Mouse (Mus musculus) C2C12 (cell line): Measurements from ENCODE around the gene Brd3. TPM values are rescaled to one million over a fixed set of nuclear protein-coding genes. Genes with fewer than 3 reads are reported as not detected.
A peak's percentile ranks its signal among the peaks of the same experiment; 100 is the strongest.

ENCODE experiments used
- H3K27me3 ChIP-seq: one replicate; pipeline ENCODE4 v1.6.1; 2011; ENCODE audit not compliant: control insufficient read depth, insufficient read depth, insufficient read length
- H3K36me3 ChIP-seq: one replicate; pipeline ENCODE4 v1.6.1; 2011; ENCODE audit not compliant: control insufficient read depth, insufficient read depth
- H3K4me3 ChIP-seq: one replicate; pipeline ENCODE4 v1.5.1; 2011; ENCODE audit warnings: mild to moderate bottlenecking, control low read depth; ENCODE audit not compliant: poor library complexity, insufficient read depth, severe bottlenecking
- H3K79me2 ChIP-seq: one replicate; pipeline ENCODE4 v1.6.1; 2011; ENCODE audit not compliant: control insufficient read depth, insufficient read depth
- H3K79me3 ChIP-seq: one replicate; pipeline ENCODE4 v1.6.1; 2011; ENCODE audit warnings: low read depth, control low read depth
- H3ac ChIP-seq: one replicate; pipeline ENCODE3; 2011; ENCODE audit warnings: low read depth; ENCODE audit not compliant: control insufficient read depth, insufficient read length
- CEBPB ChIP-seq: IDR thresholded peaks from one replicate; pipeline ENCODE4 v1.6.1; 2011; ENCODE audit warnings: low read depth, mild to moderate bottlenecking, control low read depth, moderate library complexity
- CTCF ChIP-seq: IDR thresholded peaks from one replicate; pipeline ENCODE4 v1.5.1; 2011; ENCODE audit not compliant: control insufficient read depth, insufficient read depth, insufficient read length
- FOSL1 ChIP-seq: IDR thresholded peaks from one replicate; pipeline ENCODE4 v1.8.0; 2011; ENCODE audit warnings: mild to moderate bottlenecking, low read length; ENCODE audit not compliant: poor library complexity, insufficient read depth, severe bottlenecking
- MAX ChIP-seq: IDR thresholded peaks from one replicate; pipeline ENCODE4 v1.6.1; 2011; ENCODE audit warnings: mild to moderate bottlenecking, control low read depth
- MYOD1 ChIP-seq: IDR thresholded peaks from one replicate; pipeline ENCODE4 v1.6.1; 2011; ENCODE audit warnings: low read depth; ENCODE audit not compliant: control insufficient read depth, insufficient read length
- MYOG ChIP-seq: IDR thresholded peaks from one replicate; pipeline ENCODE4 v1.6.1; 2011; ENCODE audit not compliant: control insufficient read depth, insufficient read length; ENCODE audit errors: extremely low read depth
- USF1 ChIP-seq: IDR thresholded peaks from one replicate; pipeline ENCODE4 v1.6.1; 2011; ENCODE audit warnings: low read depth, mild to moderate bottlenecking, control low read depth, moderate library complexity
- polyA plus RNA-seq: library from polyadenylated mRNA; unstranded; fragments of >200 nt; fragmentation: generic; extraction: Trizol; gene quantifications from one replicate; pipeline ENCODE4 v1.2.1, GENCODE M21; 2012; ENCODE audit warnings: missing spikeins

The Brd3 gene
- polyA plus RNA-seq, 1 experiment = 21.6 TPM

DNA sequence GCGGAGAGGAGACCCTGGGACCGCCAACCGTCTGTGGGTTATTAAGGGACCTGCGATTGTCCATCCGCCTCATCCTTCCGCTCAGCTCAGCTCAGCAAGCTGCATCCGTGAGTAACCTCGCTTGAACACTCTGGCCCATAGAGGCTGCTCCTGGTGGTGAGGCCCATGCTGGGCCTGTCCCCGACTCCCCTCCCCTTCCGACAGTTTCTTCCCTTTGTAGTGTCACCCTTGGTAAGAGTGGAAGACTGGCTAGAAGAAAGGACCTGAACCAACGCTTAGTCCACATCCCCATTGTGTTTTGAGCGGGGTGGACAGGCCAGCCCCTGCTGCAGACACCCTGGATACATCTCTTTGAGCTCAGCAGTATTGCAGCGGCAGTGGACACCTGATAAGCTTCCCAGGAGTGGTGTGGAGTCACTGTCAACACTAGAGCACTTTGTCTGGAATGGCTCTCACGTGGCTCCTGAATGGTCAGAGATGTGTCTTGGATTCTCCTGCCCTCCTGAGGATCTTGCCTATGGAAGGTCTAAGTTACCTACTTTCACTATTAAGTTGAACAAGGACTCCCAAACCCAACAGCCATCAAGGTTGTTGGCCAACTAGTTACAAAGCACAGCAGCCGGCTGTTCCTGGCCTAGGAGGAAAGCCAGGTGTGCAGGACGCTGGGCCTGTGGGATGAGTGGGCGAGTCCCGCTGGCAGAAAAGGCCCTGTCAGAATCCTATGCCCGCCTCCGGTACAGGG is 64.6 kb downstream of the Brd3 start:
- peak overlapping the region; percentile 83 for H3ac ChIP-seq
- no peaks in the 10 kb centered on the region for H3K79me2 ChIP-seq
- H3K27me3 ChIP-seq = no peaks in the 10 kb centered on the region
- TF ChIP-seq CTCF (no peak), MAX (no peak), MYOD1 (no peak), FOSL1 (no peak), MYOG (no peak), CEBPB (no peak), USF1 (no peak)
- H3K79me3 ChIP-seq = no peaks in the 10 kb centered on the region
- peaks cover 22% of the 10 kb centered on the region for H3K36me3 ChIP-seq
- peak overlapping the region; percentile 48 for H3K4me3 ChIP-seq

GRCm38 (mm10) chr2:27441767-27442707 is 65.4 kb downstream of the Brd3 start, which contains the start of gene Brd3os:
TSS of gene Brd3os (plus strand) at chr2:27442324.
- H3K27me3 ChIP-seq = no peaks in the 10 kb centered on the region
- no peaks in the 10 kb centered on the region for H3K79me3 ChIP-seq
- H3ac ChIP-seq = peak within 1 kb of the TSS; percentile 83
- no peaks in the 10 kb centered on the region for H3K79me2 ChIP-seq
- peaks cover 14% of the 10 kb centered on the region for H3K36me3 ChIP-seq
- TF ChIP-seq MAX (peak; percentile 44), MYOD1 (no peak), FOSL1 (no peak), CTCF (no peak), MYOG (no peak)
- peak within 1 kb of the TSS; percentile 48 for H3K4me3 ChIP-seq

GRCm38 (mm10) chr2:27438281-27438680 is 69.2 kb downstream of the Brd3 start:
- Histone ChIP-seq H3K36me3 (no peaks in the 10 kb centered on the region), H3K79me3 (no peaks in the 10 kb centered on the region), H3K4me3 (no peak overlapping the region), H3K27me3 (no peaks in the 10 kb centered on the region), H3K79me2 (no peaks in the 10 kb centered on the region), H3ac (no peak overlapping the region)
- no peak for TF ChIP-seq MYOD1
- no peak for TF ChIP-seq USF1

DNA sequence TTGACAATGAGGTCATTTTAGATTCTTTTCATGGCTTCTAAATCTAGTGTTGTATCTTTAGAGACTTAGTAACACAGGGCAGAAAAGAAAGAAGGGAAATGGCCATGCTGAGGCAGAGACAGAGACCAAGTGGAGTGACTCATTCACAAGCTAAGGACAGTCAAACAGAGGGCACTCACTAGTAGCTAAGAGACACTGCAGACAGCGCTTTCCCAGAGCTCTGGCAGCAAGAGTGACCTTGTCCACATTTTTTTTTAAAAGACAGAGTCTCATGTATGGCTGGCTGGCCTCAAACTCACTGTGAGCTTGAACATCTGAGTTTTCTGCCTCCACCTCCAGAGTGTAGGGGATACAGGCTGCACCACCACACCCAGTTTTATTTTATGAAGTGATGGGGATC is 69.6 kb downstream of the Brd3 start:
- no peak for TF ChIP-seq MYOG
- no peak for TF ChIP-seq FOSL1
- no peak for TF ChIP-seq CEBPB
- TF ChIP-seq MYOD1 = no peak
- TF ChIP-seq MAX = no peak
- TF ChIP-seq USF1 = no peak
- no peak for TF ChIP-seq CTCF
- H3K36me3 ChIP-seq = no peaks in the 10 kb centered on the region
- no peak overlapping the region for H3ac ChIP-seq
- H3K27me3 ChIP-seq = no peaks in the 10 kb centered on the region
- no peaks in the 10 kb centered on the region for H3K79me2 ChIP-seq
- no peak overlapping the region for H3K4me3 ChIP-seq
- no peaks in the 10 kb centered on the region for H3K79me3 ChIP-seq

DNA sequence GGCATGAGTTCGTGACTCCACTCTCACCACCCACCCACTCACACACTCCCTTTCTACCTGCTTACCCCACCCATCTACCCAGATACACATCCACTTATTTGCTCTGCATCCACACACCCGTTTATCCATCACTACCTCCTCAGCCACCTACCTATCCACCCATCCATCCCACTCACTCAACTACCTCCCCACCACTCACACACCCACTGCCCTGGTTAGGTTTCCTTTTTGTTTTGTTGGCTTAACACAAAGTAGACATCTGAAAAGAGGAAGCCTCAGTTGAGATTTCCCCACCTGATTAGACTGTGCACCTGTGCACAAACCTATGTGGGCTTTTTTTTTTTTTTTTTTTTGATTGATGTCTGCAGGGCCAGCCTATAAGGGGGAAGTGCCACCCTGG is 74.9 kb downstream of the Brd3 start:
- Histone ChIP-seq H3K79me2 (no peaks in the 10 kb centered on the region), H3K36me3 (no peaks in the 10 kb centered on the region), H3K4me3 (no peak overlapping the region), H3K27me3 (no peaks in the 10 kb centered on the region), H3ac (no peak overlapping the region), H3K79me3 (no peaks in the 10 kb centered on the region)
- no peak for TF ChIP-seq USF1
- TF ChIP-seq MAX = no peak
- TF ChIP-seq MYOD1 = no peak
- no peak for TF ChIP-seq CTCF
- no peak for TF ChIP-seq FOSL1
- no peak for TF ChIP-seq CEBPB
- TF ChIP-seq MYOG = no peak
